Mouse (Mus musculus): ENCODE results near the gene Slc35d2. TPM values are rescaled to one million over a fixed set of nuclear protein-coding genes. Genes with fewer than 3 reads are reported as not detected.
A peak's percentile ranks its signal among the peaks of the same experiment; 100 is the strongest.

The Slc35d2 gene
- polyA plus RNA-seq, 1 experiment: 6.3 TPM

DNA sequence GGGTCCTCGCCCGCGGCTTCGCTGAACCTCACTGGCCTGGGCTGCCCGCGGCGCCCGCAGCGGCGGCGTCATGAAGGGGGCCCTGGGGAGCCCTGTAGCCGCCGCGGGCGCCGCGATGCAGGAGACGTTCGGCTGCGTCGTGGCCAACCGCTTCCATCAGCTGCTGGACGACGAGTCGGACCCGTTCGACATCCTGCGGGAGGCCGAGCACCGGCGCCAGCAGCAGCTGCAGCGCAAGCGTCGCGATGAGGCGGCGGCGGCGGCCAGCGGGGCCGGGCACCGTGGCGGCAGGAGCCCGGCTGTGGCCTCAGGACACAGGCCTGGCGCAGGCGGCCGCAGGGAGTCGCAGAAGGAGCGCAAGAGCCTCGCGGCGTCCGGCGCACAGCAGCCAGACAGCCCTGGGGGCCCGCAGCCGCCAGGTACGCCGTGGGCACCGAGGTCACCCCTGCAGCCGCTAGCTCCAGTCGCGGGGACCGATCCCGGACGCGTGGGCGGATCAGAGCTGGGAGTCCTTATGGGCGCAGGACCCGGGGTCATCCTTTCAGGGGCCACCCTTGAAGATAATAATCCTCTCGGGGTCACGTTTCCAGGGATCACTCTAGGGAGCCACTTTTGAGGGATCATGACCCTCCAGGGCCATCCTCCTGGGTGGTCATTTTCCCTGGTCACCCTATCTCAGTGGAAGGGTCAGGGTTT lies 32.9 kb upstream of the Slc35d2 start:
- no peak for TF ChIP-seq CTCF (IDR thresholded peaks at IDR 0.05; ENCODE audit: low read depth, low read length)
- no peak for TF ChIP-seq EP300 (IDR thresholded peaks at IDR 0.05; ENCODE audit: insufficient read depth, low read depth, low read length)
- Histone ChIP-seq H3K36me3 (ENCODE audit: control insufficient read depth, insufficient read depth, low read length, poor library complexity, severe bottlenecking) (no peaks in the 10 kb centered on the region), H3K4me3 (ENCODE audit: low read depth, low read length) (peak overlapping the region; percentile 69), H3K27me3 (ENCODE audit: control insufficient read depth, insufficient read depth, low read length, poor library complexity, severe bottlenecking) (0 out of 2 replicates have a peak, but pooled peaks cover 3% of the 10 kb centered on the region), H3K9ac (ENCODE audit: low read depth, poor library complexity, severe bottlenecking) (peak overlapping the region; percentile 89), H3K9me3 (replicated peaks; ENCODE audit: control insufficient read depth, insufficient read depth, low read length, poor library complexity, severe bottlenecking) (peaks cover 33% of the 10 kb centered on the region), H3K4me1 (ENCODE audit: control insufficient read depth, insufficient read depth, low read length) (no peaks in the 10 kb centered on the region), H3K27ac (ENCODE audit: insufficient read depth, low read length) (no peak overlapping the region)

GRCm38 (mm10) chr13:64161548-64161915 lies 32.4 kb upstream of the Slc35d2 start, which contains the start of gene Habp4:
Gene Habp4, plus strand, starts transcription at chr13:64161824.
- peak within 1 kb of the TSS; percentile 89 for H3K9ac ChIP-seq (ENCODE audit: low read depth, poor library complexity, severe bottlenecking)
- peak within 1 kb of the TSS; percentile 77 for H3K4me3 ChIP-seq (ENCODE audit: low read depth, low read length)
- peak within 1 kb of the TSS; percentile 31 for H3K27ac ChIP-seq (ENCODE audit: insufficient read depth, low read length)
- TF ChIP-seq CTCF (IDR thresholded peaks at IDR 0.05; ENCODE audit: low read depth, low read length) (no peak), POLR2A (IDR thresholded peaks at IDR 0.05; ENCODE audit: insufficient read depth, low read length) (no peak), EP300 (IDR thresholded peaks at IDR 0.05; ENCODE audit: insufficient read depth, low read depth, low read length) (0 out of 2 replicates have a peak, but pooled peaks have one; percentile 43)
- peaks cover 28% of the 10 kb centered on the region for H3K9me3 ChIP-seq (replicated peaks; ENCODE audit: control insufficient read depth, insufficient read depth, low read length, poor library complexity, severe bottlenecking)
- H3K36me3 ChIP-seq (ENCODE audit: control insufficient read depth, insufficient read depth, low read length, poor library complexity, severe bottlenecking): no peaks in the 10 kb centered on the region
- 0 out of 2 replicates have a peak, but pooled peaks cover 3% of the 10 kb centered on the region for H3K27me3 ChIP-seq (ENCODE audit: control insufficient read depth, insufficient read depth, low read length, poor library complexity, severe bottlenecking)
- H3K4me1 ChIP-seq (ENCODE audit: control insufficient read depth, insufficient read depth, low read length): no peaks in the 10 kb centered on the region

GRCm38 (mm10) chr13:64156966-64157365 lies 27.8 kb upstream of the Slc35d2 start:
- no peak overlapping the region for H3K27ac ChIP-seq (ENCODE audit: insufficient read depth, low read length)

GRCm38 (mm10) chr13:64155171-64155571 lies 26.0 kb upstream of the Slc35d2 start:
- no peaks in the 10 kb centered on the region for H3K9me3 ChIP-seq (replicated peaks; ENCODE audit: control insufficient read depth, insufficient read depth, low read length, poor library complexity, severe bottlenecking)
- no peak overlapping the region for H3K9ac ChIP-seq (ENCODE audit: low read depth, poor library complexity, severe bottlenecking)
- TF ChIP-seq POLR2A (IDR thresholded peaks at IDR 0.05; ENCODE audit: insufficient read depth, low read length) (no peak), CTCF (IDR thresholded peaks at IDR 0.05; ENCODE audit: low read depth, low read length) (no peak)
- H3K36me3 ChIP-seq (ENCODE audit: control insufficient read depth, insufficient read depth, low read length, poor library complexity, severe bottlenecking): no peaks in the 10 kb centered on the region
- H3K27ac ChIP-seq (ENCODE audit: insufficient read depth, low read length): no peak overlapping the region
- no peak overlapping the region for H3K4me3 ChIP-seq (ENCODE audit: low read depth, low read length)
- no peaks in the 10 kb centered on the region for H3K27me3 ChIP-seq (ENCODE audit: control insufficient read depth, insufficient read depth, low read length, poor library complexity, severe bottlenecking)
- H3K4me1 ChIP-seq (ENCODE audit: control insufficient read depth, insufficient read depth, low read length): peaks cover 1% of the 10 kb centered on the region

More at GRCm38 (mm10) chr13:64156966-64157365, 27.8 kb upstream of the Slc35d2 start:
- Histone ChIP-seq H3K36me3 (ENCODE audit: control insufficient read depth, insufficient read depth, low read length, poor library complexity, severe bottlenecking) (no peaks in the 10 kb centered on the region), H3K9me3 (replicated peaks; ENCODE audit: control insufficient read depth, insufficient read depth, low read length, poor library complexity, severe bottlenecking) (no peaks in the 10 kb centered on the region), H3K27me3 (ENCODE audit: control insufficient read depth, insufficient read depth, low read length, poor library complexity, severe bottlenecking) (no peaks in the 10 kb centered on the region), H3K4me3 (ENCODE audit: low read depth, low read length) (no peak overlapping the region), H3K9ac (ENCODE audit: low read depth, poor library complexity, severe bottlenecking) (no peak overlapping the region), H3K4me1 (ENCODE audit: control insufficient read depth, insufficient read depth, low read length) (no peaks in the 10 kb centered on the region)
- TF ChIP-seq CTCF (IDR thresholded peaks at IDR 0.05; ENCODE audit: low read depth, low read length): no peak
- no peak for TF ChIP-seq EP300 (IDR thresholded peaks at IDR 0.05; ENCODE audit: insufficient read depth, low read depth, low read length)
- no peak for TF ChIP-seq POLR2A (IDR thresholded peaks at IDR 0.05; ENCODE audit: insufficient read depth, low read length)

GRCm38 (mm10) chr13:64154651-64155050 lies 25.5 kb upstream of the Slc35d2 start:
- TF ChIP-seq CTCF (IDR thresholded peaks at IDR 0.05; ENCODE audit: low read depth, low read length) (no peak), EP300 (IDR thresholded peaks at IDR 0.05; ENCODE audit: insufficient read depth, low read depth, low read length) (no peak), POLR2A (IDR thresholded peaks at IDR 0.05; ENCODE audit: insufficient read depth, low read length) (no peak)
- Histone ChIP-seq H3K4me1 (ENCODE audit: control insufficient read depth, insufficient read depth, low read length) (peaks cover 2% of the 10 kb centered on the region), H3K27ac (ENCODE audit: insufficient read depth, low read length) (peak overlapping the region; percentile 50; the same call in 1 of the 2 replicates), H3K4me3 (ENCODE audit: low read depth, low read length) (no peak overlapping the region), H3K9me3 (replicated peaks; ENCODE audit: control insufficient read depth, insufficient read depth, low read length, poor library complexity, severe bottlenecking) (no peaks in the 10 kb centered on the region), H3K27me3 (ENCODE audit: control insufficient read depth, insufficient read depth, low read length, poor library complexity, severe bottlenecking) (no peaks in the 10 kb centered on the region), H3K9ac (ENCODE audit: low read depth, poor library complexity, severe bottlenecking) (no peak overlapping the region), H3K36me3 (ENCODE audit: control insufficient read depth, insufficient read depth, low read length, poor library complexity, severe bottlenecking) (no peaks in the 10 kb centered on the region)

GRCm38 (mm10) chr13:64153751-64154267 lies 24.6 kb upstream of the Slc35d2 start:
- Histone ChIP-seq H3K9me3 (replicated peaks; ENCODE audit: control insufficient read depth, insufficient read depth, low read length, poor library complexity, severe bottlenecking) (no peaks in the 10 kb centered on the region), H3K36me3 (ENCODE audit: control insufficient read depth, insufficient read depth, low read length, poor library complexity, severe bottlenecking) (no peaks in the 10 kb centered on the region), H3K4me1 (ENCODE audit: control insufficient read depth, insufficient read depth, low read length) (peaks cover 2% of the 10 kb centered on the region), H3K27me3 (ENCODE audit: control insufficient read depth, insufficient read depth, low read length, poor library complexity, severe bottlenecking) (no peaks in the 10 kb centered on the region), H3K9ac (ENCODE audit: low read depth, poor library complexity, severe bottlenecking) (peak overlapping the region; percentile 58), H3K27ac (ENCODE audit: insufficient read depth, low read length) (peak overlapping the region; percentile 85), H3K4me3 (ENCODE audit: low read depth, low read length) (peak overlapping the region; percentile 51)
- TF ChIP-seq EP300 (IDR thresholded peaks at IDR 0.05; ENCODE audit: insufficient read depth, low read depth, low read length): peak; percentile 64; the same call in 1 of the 2 replicates
- TF ChIP-seq POLR2A (IDR thresholded peaks at IDR 0.05; ENCODE audit: insufficient read depth, low read length): no peak
